Mouse (Mus musculus) cerebral cortex, adult 2 months (tissue): ENCODE results near the gene Ccdc191.

Experiments
- WGBS: fragments of 180-500 bp; shearing (Covaris S2); methylation state at CpG from one replicate; pipeline ENCODE4 v1.1.7; 2018; 5-methylcytosine and 5-hydroxymethylcytosine counted together

Ccdc191 gene

DNA sequence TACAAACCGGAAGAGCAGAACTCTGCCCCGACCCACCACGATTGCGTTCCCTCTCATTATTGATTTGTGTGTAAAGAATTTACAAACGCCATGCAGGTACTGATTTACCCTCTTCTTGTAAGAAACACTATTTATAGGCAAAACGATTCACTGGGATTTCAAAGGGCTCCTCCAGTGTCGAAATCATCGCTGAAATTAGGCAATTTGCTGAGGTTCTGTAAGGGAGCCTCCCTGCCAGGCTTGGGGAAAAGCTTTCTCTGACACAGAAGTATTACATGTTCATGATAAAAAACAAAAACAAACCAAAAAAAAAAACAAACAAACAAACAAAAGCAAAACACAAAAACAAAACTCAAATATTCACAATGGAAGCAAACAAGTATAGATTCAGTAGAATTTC, 109.5 kb downstream of the Ccdc191 start:
- 86% methylated on average over 8 of the region's 8 CpGs for WGBS

DNA sequence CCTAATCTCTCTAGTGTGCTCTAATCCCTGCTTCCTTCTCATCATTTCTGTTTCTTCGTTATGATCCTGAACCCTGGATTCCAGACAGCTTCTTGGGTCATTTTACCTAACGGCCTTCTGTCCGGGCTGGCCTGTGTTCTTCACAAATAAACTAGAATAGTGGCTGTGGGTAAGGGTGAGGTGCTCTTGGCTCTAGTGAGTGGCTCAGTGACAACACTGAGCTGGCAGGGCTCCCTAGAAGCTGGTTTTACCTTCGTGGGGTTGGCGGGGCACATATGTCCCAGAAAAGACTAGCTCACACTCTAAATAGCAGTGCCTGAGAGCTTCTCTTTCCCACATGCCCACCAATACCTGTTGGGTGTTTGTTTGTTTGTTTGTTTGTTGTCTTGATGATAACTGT, 109.9 kb downstream of the Ccdc191 start:
- WGBS: 71% methylated on average over 5 of the region's 5 CpGs

GRCm38 (mm10) chr16:44002086-44002485, 112.5 kb downstream of the Ccdc191 start:
- WGBS: 77% methylated on average over 5 of the region's 5 CpGs

GRCm38 (mm10) chr16:44011010-44011409, 121.4 kb downstream of the Ccdc191 start:
- 81% methylated on average over 5 of the region's 5 CpGs for WGBS
